Mouse (Mus musculus) right cerebral cortex, postnatal 14 days (tissue): Measurements from ENCODE around the gene Prpsap2.

Source experiments
- DNase-seq: peaks from one replicate; pipeline ENCODE4 v3.0.0; 2022

Gene Prpsap2

GRCm38 (mm10) chr11:61714346-61715117 lies 47.4 kb downstream of the Prpsap2 start:
- peak; percentile 63 for DNase-seq

- DNase-seq, result no peak
Observed at GRCm38 (mm10) chr11:61713157-61713855, 48.6 kb downstream of the Prpsap2 start.

- DNase-seq, result no peak
Observed at GRCm38 (mm10) chr11:61708928-61709327, 53.0 kb downstream of the Prpsap2 start.

- no peak for DNase-seq
Observed at GRCm38 (mm10) chr11:61706232-61706631, 55.7 kb downstream of the Prpsap2 start.

- DNase-seq, result no peak
Observed at GRCm38 (mm10) chr11:61705581-61705980, 56.3 kb downstream of the Prpsap2 start.

GRCm38 (mm10) chr11:61702494-61702893 lies 59.4 kb downstream of the Prpsap2 start:
- DNase-seq, result no peak

- DNase-seq, result no peak
Observed at GRCm38 (mm10) chr11:61701696-61702095, 60.2 kb downstream of the Prpsap2 start.

- DNase-seq, result no peak
Observed at GRCm38 (mm10) chr11:61699933-61700332, 62.0 kb downstream of the Prpsap2 start.

GRCm38 (mm10) chr11:61699460-61699859 lies 62.4 kb downstream of the Prpsap2 start:
- DNase-seq, result no peak

GRCm38 (mm10) chr11:61698852-61699251 lies 63.0 kb downstream of the Prpsap2 start:
- no peak for DNase-seq

GRCm38 (mm10) chr11:61692996-61693395 lies 68.9 kb downstream of the Prpsap2 start:
- no peak for DNase-seq

GRCm38 (mm10) chr11:61687595-61687994 lies 74.3 kb downstream of the Prpsap2 start:
- DNase-seq, result no peak

- no peak for DNase-seq
Observed at GRCm38 (mm10) chr11:61686906-61687453, 74.9 kb downstream of the Prpsap2 start.

GRCm38 (mm10) chr11:61686141-61686540 lies 75.7 kb downstream of the Prpsap2 start:
- no peak for DNase-seq

GRCm38 (mm10) chr11:61685119-61685725 lies 76.7 kb downstream of the Prpsap2 start:
- DNase-seq, result no peak

- no peak for DNase-seq
Observed at GRCm38 (mm10) chr11:61683907-61684731, 77.8 kb downstream of the Prpsap2 start, which contains the start of gene Fam83g. Fam83g (plus strand) TSS chr11:61684091.
